Mouse (Mus musculus) layer of hippocampus, adult 18-20 months (tissue): ENCODE measurements around the gene Lsm5. TPM values are rescaled to one million over a fixed set of nuclear protein-coding genes. Genes with fewer than 3 reads are reported as not detected.
A peak's percentile ranks its signal among the peaks of the same experiment; 100 is the strongest.

Experiments used
- DNase-seq, 2 experiments: peaks; one replicate each; pipeline ENCODE4 v3.0.0; 2022; ENCODE audit warnings: low spot score in 2 of 2
- long read RNA-seq: library from polyadenylated mRNA; stranded (forward); transcript quantifications from one replicate; pipeline ENCODE4 v2.0.0, GENCODE M21; 2021
- total RNA-seq, 2 experiments: library from RNA; stranded (reverse); gene quantifications; 2 replicates each; pipeline ENCODE4 v1.2.3; 2021

The Lsm5 gene
- total RNA-seq: 10 to 100 TPM; 14.2 to 20.1 TPM
- long read RNA-seq, transcript Lsm5-201 (5 exons, 494 nt): major isoform, 7 of 11 reads
- long read RNA-seq, partial matches to known transcripts: 1 of 11 reads
- long read RNA-seq, other reads (novel, unspliced or antisense): 3 of 11 reads

GRCm38 (mm10) chr6:56703931-56704900, at the start of gene Lsm5:
Gene Lsm5 (minus strand): TSS chr6:56704710.
- DNase-seq: peak; percentile 78 to 91

- DNase-seq: no peak
These were observed 49.2 kb upstream of the Lsm5 start for GRCm38 (mm10) chr6:56753719-56754118.

- DNase-seq: no peak
These were observed 41.5 kb upstream of the Lsm5 start for GRCm38 (mm10) chr6:56745950-56746543.

GRCm38 (mm10) chr6:56732545-56732944, 28.0 kb upstream of the Lsm5 start:
- peak in 1 of 2 experiments; percentile 37 for DNase-seq

GRCm38 (mm10) chr6:56720877-56721276, 16.4 kb upstream of the Lsm5 start:
- DNase-seq: no peak

GRCm38 (mm10) chr6:56719071-56719470, 14.6 kb upstream of the Lsm5 start:
- DNase-seq: no peak

GRCm38 (mm10) chr6:56715270-56715666, 10.8 kb upstream of the Lsm5 start:
- no peak for DNase-seq

- peak; percentile 95 to 97 for DNase-seq
These were observed 10.2 kb upstream of the Lsm5 start, which contains the start of gene Avl9 for GRCm38 (mm10) chr6:56714574-56715269. Gene Avl9 (plus strand): TSS chr6:56714899.

GRCm38 (mm10) chr6:56714186-56714573, 9.7 kb upstream of the Lsm5 start:
- no peak for DNase-seq

GRCm38 (mm10) chr6:56692445-56692844, 12.1 kb downstream of the Lsm5 start:
- DNase-seq: no peak

GRCm38 (mm10) chr6:56691205-56691604, 13.3 kb downstream of the Lsm5 start:
- DNase-seq: peak; percentile 26 to 83

- peak in 1 of 2 experiments; percentile 9 for DNase-seq
These were observed 16.3 kb downstream of the Lsm5 start for GRCm38 (mm10) chr6:56688238-56688637.

GRCm38 (mm10) chr6:56664410-56664809, 40.1 kb downstream of the Lsm5 start:
- DNase-seq: no peak

- DNase-seq: no peak
These were observed 49.1 kb downstream of the Lsm5 start for GRCm38 (mm10) chr6:56655393-56655792.

- DNase-seq: no peak
These were observed 52.4 kb downstream of the Lsm5 start for GRCm38 (mm10) chr6:56652121-56652592.

Other genes starting within 250 kb of the Lsm5 start
- gene Pde1c, start 135.6 kb downstream of the Lsm5 start, total RNA-seq: 1 to 10 TPM; 4.4 to 4.7 TPM
- gene Avl9, start 10.2 kb upstream of the Lsm5 start, total RNA-seq: 10 to 100 TPM; 41.1 to 43.0 TPM
- 10 to 100 TPM; 52.9 to 55.2 TPM for gene Kbtbd2, start 93.1 kb upstream of the Lsm5 start, total RNA-seq
- gene Fkbp9, start 127.3 kb upstream of the Lsm5 start, total RNA-seq: 10 to 100 TPM; 30.2 to 30.5 TPM
- 10 to 100 TPM; 38.2 to 38.6 TPM for gene Nt5c3, start 219.2 kb upstream of the Lsm5 start, total RNA-seq
- gene Vmn1r4, start 219.3 kb upstream of the Lsm5 start, total RNA-seq: under 1 TPM; 0.20 to 0.43 TPM